Mouse (Mus musculus) heart, postnatal 0 days (tissue): ENCODE data around the gene Hes2. TPM values are rescaled to one million over a fixed set of nuclear protein-coding genes. Genes with fewer than 3 reads are reported as not detected.

ENCODE experiments used
- ATAC-seq: fragments of 200-750 bp; cut with Nextera tagmentation; 2 replicates; pipeline ENCODE4 v1.8.0; 2017; ENCODE audit warnings: low read depth, moderate number of reproducible peaks, moderate library complexity; ENCODE audit not compliant: insufficient read depth
- DNase-seq: peaks from one replicate; pipeline ENCODE4 v3.0.0-alpha.2; 2016; ENCODE audit warnings: low spot score
- H3K27ac ChIP-seq: fragments of 300-500 bp; sonication (generic); 2 replicates; pipeline ENCODE4 v1.5.1; 2014; ENCODE audit warnings: low read depth, mild to moderate bottlenecking
- H3K27me3 ChIP-seq: fragments of 300-500 bp; sonication (generic); 2 replicates; pipeline ENCODE4 v1.6.1; 2014; ENCODE audit warnings: low read length, mixed read lengths; ENCODE audit not compliant: control insufficient read depth, insufficient read depth
- H3K36me3 ChIP-seq: fragments of 300-500 bp; sonication (generic); replicated peaks from 2 replicates; pipeline ENCODE4 v1.6.1; 2014; ENCODE audit warnings: low read length, mixed read lengths; ENCODE audit not compliant: control insufficient read depth, insufficient read depth
- H3K4me1 ChIP-seq: fragments of 300-500 bp; sonication (generic); 2 replicates; pipeline ENCODE4 v1.6.1; 2014; ENCODE audit warnings: antibody characterized with exemption; ENCODE audit not compliant: control insufficient read depth, insufficient read depth
- H3K4me2 ChIP-seq: fragments of 300-500 bp; sonication (generic); 2 replicates; pipeline ENCODE4 v1.6.1; 2014; ENCODE audit warnings: low read depth, mild to moderate bottlenecking, low read length, moderate library complexity
- H3K4me3 ChIP-seq: fragments of 300-500 bp; sonication (generic); 2 replicates; pipeline ENCODE4 v1.5.1; 2014; ENCODE audit warnings: low read depth, low read length
- H3K9ac ChIP-seq: fragments of 300-500 bp; sonication (generic); replicated peaks from 2 replicates; pipeline ENCODE4 v1.6.1; 2014; ENCODE audit warnings: low read depth, low read length, mixed read lengths
- H3K9me3 ChIP-seq: fragments of 300-500 bp; sonication (generic); replicated peaks from 2 replicates; pipeline ENCODE4 v1.6.1; 2016; ENCODE audit warnings: low read length; ENCODE audit not compliant: control insufficient read depth
- CTCF ChIP-seq: IDR thresholded peaks from 2 replicates; pipeline ENCODE4 v1.5.1; 2016; ENCODE audit warnings: antibody characterized with exemption, control low read depth, low read depth
- EP300 ChIP-seq: IDR thresholded peaks from 2 replicates; pipeline ENCODE4 v1.6.1; 2016; ENCODE audit warnings: antibody characterized with exemption, low read depth
- WGBS: fragments of 180-500 bp; shearing (Covaris S2); extraction: QIAGEN DNeasy Blood & Tissue Kit; methylation state at CpG from one replicate; pipeline ENCODE4 v1.1.7; 2014; 5-methylcytosine and 5-hydroxymethylcytosine counted together
- polyA plus RNA-seq: library from polyadenylated mRNA; unstranded; fragments of >200 nt; fragmentation: Nextera tagmentation; extraction: Ambion mirVana; gene quantifications from 2 replicates; pipeline ENCODE4 v1.2.1, GENCODE M21; 2015
- total RNA-seq: library from RNA; depleted of rRNA; stranded (reverse); fragments of >200 nt; gene quantifications from 2 replicates; pipeline ENCODE4 v1.2.3, GENCODE M21; 2014; ENCODE audit warnings: low replicate concordance

Gene Hes2
- total and polyA plus RNA-seq, 2 experiments from 2014 or later: not detected

GRCm38 (mm10) chr4:152178916-152179705 lies 20.4 kb downstream of the Hes2 start:
- no peaks in the 10 kb centered on the region for H3K27me3 ChIP-seq
- no peak overlapping the region for H3K27ac ChIP-seq
- TF ChIP-seq CTCF (no peak), EP300 (no peak)
- WGBS: 40% methylated on average over 16 of the region's 16 CpGs
- ATAC-seq: no peak
- peak overlapping the region; percentile 77 for H3K4me3 ChIP-seq
- no peak for DNase-seq
- H3K36me3 ChIP-seq: no peaks in the 10 kb centered on the region
- H3K9me3 ChIP-seq: no peaks in the 10 kb centered on the region
- peak overlapping the region; percentile 76; the same call in 1 of the 2 replicates for H3K9ac ChIP-seq
- peaks cover 14% of the 10 kb centered on the region for H3K4me1 ChIP-seq
- peak overlapping the region; percentile 99 for H3K4me2 ChIP-seq

- H3K9ac ChIP-seq: no peak overlapping the region
- DNase-seq: no peak
- H3K4me2 ChIP-seq: no peak overlapping the region
- no peak overlapping the region for H3K4me3 ChIP-seq
- no peaks in the 10 kb centered on the region for H3K27me3 ChIP-seq
- no peaks in the 10 kb centered on the region for H3K36me3 ChIP-seq
- H3K9me3 ChIP-seq: no peaks in the 10 kb centered on the region
- no peak for TF ChIP-seq CTCF
- no peak for TF ChIP-seq EP300
- H3K27ac ChIP-seq: no peak overlapping the region
- ATAC-seq: no peak
- peaks cover 21% of the 10 kb centered on the region for H3K4me1 ChIP-seq
- WGBS: 81% methylated on average over 16 of the region's 16 CpGs
Observed at GRCm38 (mm10) chr4:152179946-152180660, 21.4 kb downstream of the Hes2 start.

GRCm38 (mm10) chr4:152182205-152182604 lies 23.5 kb downstream of the Hes2 start:
- 83% methylated on average over 10 of the region's 10 CpGs for WGBS
- ATAC-seq (no peak), DNase-seq (no peak)
- Histone ChIP-seq H3K9me3 (no peaks in the 10 kb centered on the region), H3K27me3 (no peaks in the 10 kb centered on the region), H3K9ac (no peak overlapping the region), H3K4me2 (no peak overlapping the region), H3K4me1 (peaks cover 36% of the 10 kb centered on the region), H3K4me3 (no peak overlapping the region), H3K36me3 (no peaks in the 10 kb centered on the region), H3K27ac (no peak overlapping the region)
- no peak for TF ChIP-seq EP300
- TF ChIP-seq CTCF: no peak

- no peak overlapping the region for H3K4me3 ChIP-seq
- H3K36me3 ChIP-seq: no peaks in the 10 kb centered on the region
- TF ChIP-seq EP300 (0 out of 2 replicates have a peak, but pooled peaks have one; percentile 4), CTCF (peak; percentile 61)
- peaks cover 33% of the 10 kb centered on the region for H3K4me1 ChIP-seq
- H3K9me3 ChIP-seq: no peaks in the 10 kb centered on the region
- DNase-seq (no peak), ATAC-seq (no peak)
- peak overlapping the region; percentile 98 for H3K27ac ChIP-seq
- 49% methylated on average over 7 of the region's 7 CpGs for WGBS
- H3K4me2 ChIP-seq: no peak overlapping the region
- no peaks in the 10 kb centered on the region for H3K27me3 ChIP-seq
- no peak overlapping the region for H3K9ac ChIP-seq
Observed at GRCm38 (mm10) chr4:152184353-152185035, 25.8 kb downstream of the Hes2 start.

GRCm38 (mm10) chr4:152185137-152185509 lies 26.5 kb downstream of the Hes2 start:
- no peaks in the 10 kb centered on the region for H3K9me3 ChIP-seq
- H3K4me3 ChIP-seq: peak overlapping the region; percentile 38
- peak overlapping the region; percentile 98 for H3K27ac ChIP-seq
- peaks cover 39% of the 10 kb centered on the region for H3K4me1 ChIP-seq
- 7% methylated on average over 3 of the region's 3 CpGs for WGBS
- ATAC-seq (peak; percentile 61), DNase-seq (peak; percentile 79)
- no peaks in the 10 kb centered on the region for H3K27me3 ChIP-seq
- peak; percentile 46 for TF ChIP-seq CTCF
- no peak for TF ChIP-seq EP300
- H3K4me2 ChIP-seq: peak overlapping the region; percentile 63
- 0 out of 2 replicates have a peak overlapping the region, but pooled peaks have one; percentile 62 for H3K9ac ChIP-seq
- no peaks in the 10 kb centered on the region for H3K36me3 ChIP-seq
